Comparison of ENCODE assay signal across 9 mouse cellular contexts in the genomic region with DNA sequence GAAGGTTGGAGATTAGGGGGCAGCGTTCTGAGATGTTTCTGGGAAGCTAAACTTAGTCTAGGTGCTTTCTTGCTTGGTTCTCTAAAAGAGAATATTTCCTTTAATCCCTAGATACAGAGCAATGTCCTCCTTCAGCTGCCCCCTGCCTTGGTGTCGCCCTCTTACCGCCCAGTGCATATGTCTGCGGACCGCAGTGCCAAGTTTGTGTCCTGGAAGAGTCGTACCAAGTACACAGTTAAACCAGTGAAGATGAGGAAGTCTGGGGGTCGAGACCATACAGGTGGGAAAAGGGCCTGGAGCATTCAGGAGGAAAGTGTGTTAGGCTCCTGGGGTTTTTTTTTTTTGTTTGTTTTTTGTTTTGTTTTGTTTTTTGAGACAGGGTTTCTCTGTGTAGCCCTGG. TPM values are rescaled to one million over a fixed set of nuclear protein-coding genes. Genes with fewer than 3 reads are reported as not detected.
DNase-seq lines count a peak whose midpoint lies in the region; ATAC-seq and TF ChIP-seq lines count a peak whose summit lies in the region.
"Had no signal": no experiment of that assay in that cellular context is flagged by ENCODE, and none has a peak within 500 bp of the region (broad histone marks: within the 10 kb centered on the region; RNA-seq: fewer than 3 reads in every experiment).

No protein-coding gene starts in this region.

- ATAC-seq in forebrain, embryonic 12.5 days (ENCODE audit: low FRiP score) = no peak
- ATAC-seq in forebrain, embryonic 11.5 days (replicated peaks; ENCODE audit: low FRiP score) = no peak
- no peak for ATAC-seq in lung, embryonic 14.5 days (ENCODE audit: insufficient read depth)
- no peak for ATAC-seq in lung, postnatal 0 days
- ATAC-seq in limb, embryonic 12.5 days (ENCODE audit: insufficient number of reproducible peaks, insufficient read depth, low FRiP score, low TSS enrichment, low read depth) = no peak
- no peak for ATAC-seq in neural tube, embryonic 12.5 days (ENCODE audit: low FRiP score, low read depth)

- H3K36me3 ChIP-seq in forebrain, embryonic 12.5 days (replicated peaks) = peaks cover 16% of the 10 kb centered on the region
- no peaks in the 10 kb centered on the region for H3K36me3 ChIP-seq in forebrain, embryonic 11.5 days (ENCODE audit: control insufficient read depth, insufficient read depth, low read length)
- H3K36me3 ChIP-seq in lung, embryonic 14.5 days (ENCODE audit: insufficient read depth) = peaks cover 16% of the 10 kb centered on the region
- H3K36me3 ChIP-seq in lung, postnatal 0 days (ENCODE audit: insufficient read depth, low read length) = 0 out of 2 replicates have a peak, but pooled peaks cover 1% of the 10 kb centered on the region
- peaks cover 20% of the 10 kb centered on the region for H3K36me3 ChIP-seq in limb, embryonic 12.5 days
- H3K36me3 ChIP-seq in neural tube, embryonic 12.5 days = peaks cover 24% of the 10 kb centered on the region

- no peak for TF ChIP-seq CTCF in lung, embryonic 14.5 days (IDR thresholded peaks at IDR 0.05; ENCODE audit: low read depth)
- no peak for TF ChIP-seq CTCF in lung, postnatal 0 days (IDR thresholded peaks at IDR 0.05)

- H3K4me3 ChIP-seq in forebrain, embryonic 12.5 days (replicated peaks) = no peak overlapping the region
- no peak overlapping the region for H3K4me3 ChIP-seq in forebrain, embryonic 11.5 days (ENCODE audit: low read depth, low read length)
- 0 out of 2 replicates have a peak overlapping the region, but pooled peaks have one; percentile 79 for H3K4me3 ChIP-seq in lung, embryonic 14.5 days (ENCODE audit: low read depth, low read length)
- H3K4me3 ChIP-seq in lung, postnatal 0 days (ENCODE audit: low read depth, low read length) = no peak overlapping the region
- no peak overlapping the region for H3K4me3 ChIP-seq in limb, embryonic 12.5 days (replicated peaks)
- peak overlapping the region; percentile 72; the same call in 1 of the 2 replicates for H3K4me3 ChIP-seq in neural tube, embryonic 12.5 days

- H3K4me2 ChIP-seq in forebrain, embryonic 12.5 days = peak overlapping the region; percentile 83
- H3K4me2 ChIP-seq in forebrain, embryonic 11.5 days (ENCODE audit: low read depth, low read length, severe bottlenecking) = no peak overlapping the region
- peak overlapping the region; percentile 83 for H3K4me2 ChIP-seq in lung, embryonic 14.5 days
- H3K4me2 ChIP-seq in lung, postnatal 0 days (replicated peaks; ENCODE audit: low read depth, low read length) = no peak overlapping the region
- H3K4me2 ChIP-seq in limb, embryonic 12.5 days = peak overlapping the region; percentile 90; the same call in 1 of the 2 replicates
- H3K4me2 ChIP-seq in neural tube, embryonic 12.5 days (replicated peaks) = 0 out of 2 replicates have a peak overlapping the region, but pooled peaks have one; percentile 93

- no peak overlapping the region for H3K9ac ChIP-seq in forebrain, embryonic 12.5 days
- no peak overlapping the region for H3K9ac ChIP-seq in forebrain, embryonic 11.5 days (ENCODE audit: low read length)
- no peak overlapping the region for H3K9ac ChIP-seq in lung, embryonic 14.5 days
- H3K9ac ChIP-seq in lung, postnatal 0 days (replicated peaks; ENCODE audit: low read depth) = no peak overlapping the region
- no peak overlapping the region for H3K9ac ChIP-seq in limb, embryonic 12.5 days (replicated peaks)
- H3K9ac ChIP-seq in neural tube, embryonic 12.5 days = no peak overlapping the region

- no peaks in the 10 kb centered on the region for H3K27me3 ChIP-seq in forebrain, embryonic 12.5 days
- no peaks in the 10 kb centered on the region for H3K27me3 ChIP-seq in forebrain, embryonic 11.5 days (ENCODE audit: control insufficient read depth, insufficient read depth, low read length)
- H3K27me3 ChIP-seq in lung, embryonic 14.5 days (ENCODE audit: insufficient read depth, low read length) = no peaks in the 10 kb centered on the region
- no peaks in the 10 kb centered on the region for H3K27me3 ChIP-seq in lung, postnatal 0 days (replicated peaks; ENCODE audit: insufficient read depth, low read length)
- H3K27me3 ChIP-seq in limb, embryonic 12.5 days = no peaks in the 10 kb centered on the region
- H3K27me3 ChIP-seq in neural tube, embryonic 12.5 days (replicated peaks) = no peaks in the 10 kb centered on the region

- TF ChIP-seq EP300 in lung, postnatal 0 days (IDR thresholded peaks at IDR 0.05) = no peak

- no peaks in the 10 kb centered on the region for H3K9me3 ChIP-seq in forebrain, embryonic 12.5 days
- no peaks in the 10 kb centered on the region for H3K9me3 ChIP-seq in forebrain, embryonic 11.5 days (ENCODE audit: control insufficient read depth, low read length)
- H3K9me3 ChIP-seq in lung, embryonic 14.5 days (ENCODE audit: low read depth, low read length) = no peaks in the 10 kb centered on the region
- no peaks in the 10 kb centered on the region for H3K9me3 ChIP-seq in lung, postnatal 0 days (ENCODE audit: low read length)
- H3K9me3 ChIP-seq in limb, embryonic 12.5 days = no peaks in the 10 kb centered on the region
- H3K9me3 ChIP-seq in neural tube, embryonic 12.5 days = no peaks in the 10 kb centered on the region

- 93% methylated on average over 7 of the region's 7 CpGs for WGBS in forebrain, embryonic 12.5 days
- 91% methylated on average over 7 of the region's 7 CpGs for WGBS in forebrain, embryonic 11.5 days
- WGBS in lung, embryonic 14.5 days = 85% methylated on average over 7 of the region's 7 CpGs
- 85% methylated on average over 7 of the region's 7 CpGs for WGBS in lung, postnatal 0 days
- 95% methylated on average over 7 of the region's 7 CpGs for WGBS in limb, embryonic 12.5 days
- WGBS in neural tube, embryonic 12.5 days = 94% methylated on average over 7 of the region's 7 CpGs

- no peak for DNase-seq in forebrain, embryonic 11.5 days (ENCODE audit: low spot score)
- DNase-seq in lung, embryonic 14.5 days = no peak
- no peak for DNase-seq in lung, postnatal 0 days (ENCODE audit: low spot score)
- DNase-seq in layer of hippocampus, postnatal 10 days (ENCODE audit: low spot score in 2 of 2) = no peak
- no peak for DNase-seq in urinary bladder, postnatal 36 days (ENCODE audit: low spot score in 2 of 2)
- DNase-seq: kidney, adult 8-10 months had no signal

- no peak overlapping the region for H3K27ac ChIP-seq in forebrain, embryonic 12.5 days
- no peak overlapping the region for H3K27ac ChIP-seq in forebrain, embryonic 11.5 days (ENCODE audit: low read depth, low read length)
- H3K27ac ChIP-seq in lung, embryonic 14.5 days (ENCODE audit: low read depth) = no peak overlapping the region
- H3K27ac ChIP-seq in lung, postnatal 0 days (ENCODE audit: low read length) = no peak overlapping the region
- no peak overlapping the region for H3K27ac ChIP-seq in limb, embryonic 12.5 days
- no peak overlapping the region for H3K27ac ChIP-seq in neural tube, embryonic 12.5 days

- peaks cover 45% of the 10 kb centered on the region for H3K4me1 ChIP-seq in forebrain, embryonic 12.5 days
- peaks cover 27% of the 10 kb centered on the region for H3K4me1 ChIP-seq in forebrain, embryonic 11.5 days (replicated peaks; ENCODE audit: control insufficient read depth, insufficient read depth, low read length)
- H3K4me1 ChIP-seq in lung, embryonic 14.5 days (ENCODE audit: insufficient read depth) = peaks cover 12% of the 10 kb centered on the region
- H3K4me1 ChIP-seq in lung, postnatal 0 days (ENCODE audit: insufficient read depth, low read depth, low read length) = peaks cover 32% of the 10 kb centered on the region
- peaks cover 44% of the 10 kb centered on the region for H3K4me1 ChIP-seq in limb, embryonic 12.5 days (replicated peaks)
- H3K4me1 ChIP-seq in neural tube, embryonic 12.5 days = peaks cover 47% of the 10 kb centered on the region

RNA-seq across cellular contexts. Expression of gene Mrpl2, which starts 1.2 kb away (rescaled TPM):
- polyA plus RNA-seq in forebrain, embryonic 12.5 days (2016; fragmentation: Nextera tagmentation; extraction: Ambion mirVana) = 76.6 and 102 TPM in 2 replicates
- 111 and 117 TPM in 2 replicates for polyA plus RNA-seq in forebrain, embryonic 11.5 days (2014; fragmentation: Nextera tagmentation; extraction: Ambion mirVana)
- polyA plus RNA-seq in lung, embryonic 14.5 days (2014; fragmentation: Nextera tagmentation; extraction: Ambion mirVana) = 113 and 114 TPM in 2 replicates
- 69.2 and 88.6 TPM in 2 replicates for polyA plus RNA-seq in lung, postnatal 0 days (2015; fragmentation: Nextera tagmentation; extraction: Ambion mirVana)
- polyA plus RNA-seq in limb, embryonic 12.5 days (2016; fragmentation: Nextera tagmentation; extraction: Ambion mirVana) = 99.5 and 112 TPM in 2 replicates
- 76.9 and 86.9 TPM in 2 replicates for polyA plus RNA-seq in neural tube, embryonic 12.5 days (2016; fragmentation: Nextera tagmentation; extraction: Ambion mirVana)
- total RNA-seq in layer of hippocampus, postnatal 10 days (2021) = 10 to 100 TPM; 52.4 to 54.0 TPM

RNA-seq across cellular contexts. Expression of gene Klc4, which starts 1.5 kb away (rescaled TPM):
- polyA plus RNA-seq in forebrain, embryonic 12.5 days (2016; fragmentation: Nextera tagmentation; extraction: Ambion mirVana) = 39.0 and 42.5 TPM in 2 replicates
- polyA plus RNA-seq in forebrain, embryonic 11.5 days (2014; fragmentation: Nextera tagmentation; extraction: Ambion mirVana) = 34.9 and 35.8 TPM in 2 replicates
- 20.2 and 21.4 TPM in 2 replicates for polyA plus RNA-seq in lung, embryonic 14.5 days (2014; fragmentation: Nextera tagmentation; extraction: Ambion mirVana)
- 36.5 and 38.4 TPM in 2 replicates for polyA plus RNA-seq in lung, postnatal 0 days (2015; fragmentation: Nextera tagmentation; extraction: Ambion mirVana)
- polyA plus RNA-seq in limb, embryonic 12.5 days (2016; fragmentation: Nextera tagmentation; extraction: Ambion mirVana) = 27.2 and 27.6 TPM in 2 replicates
- 45.2 and 47.4 TPM in 2 replicates for polyA plus RNA-seq in neural tube, embryonic 12.5 days (2016; fragmentation: Nextera tagmentation; extraction: Ambion mirVana)
- 10 to 100 TPM; 13.4 to 14.0 TPM for total RNA-seq in layer of hippocampus, postnatal 10 days (2021)

RNA-seq across cellular contexts. Expression of gene Cul7, which starts 2.9 kb away (rescaled TPM):
- polyA plus RNA-seq in forebrain, embryonic 12.5 days (2016; fragmentation: Nextera tagmentation; extraction: Ambion mirVana) = 46.5 and 47.8 TPM in 2 replicates
- 34.4 and 34.9 TPM in 2 replicates for polyA plus RNA-seq in forebrain, embryonic 11.5 days (2014; fragmentation: Nextera tagmentation; extraction: Ambion mirVana)
- 36.6 TPM in 2 replicates for polyA plus RNA-seq in lung, embryonic 14.5 days (2014; fragmentation: Nextera tagmentation; extraction: Ambion mirVana)
- polyA plus RNA-seq in lung, postnatal 0 days (2015; fragmentation: Nextera tagmentation; extraction: Ambion mirVana) = 21.8 and 22.1 TPM in 2 replicates
- polyA plus RNA-seq in limb, embryonic 12.5 days (2016; fragmentation: Nextera tagmentation; extraction: Ambion mirVana) = 56.1 and 60.1 TPM in 2 replicates
- polyA plus RNA-seq in neural tube, embryonic 12.5 days (2016; fragmentation: Nextera tagmentation; extraction: Ambion mirVana) = 42.0 and 45.2 TPM in 2 replicates
- total RNA-seq in layer of hippocampus, postnatal 10 days (2021) = 10 to 100 TPM; 33.6 to 35.0 TPM

RNA-seq across cellular contexts. Expression of gene Ptk7, which starts 18.0 kb away (rescaled TPM):
- polyA plus RNA-seq in forebrain, embryonic 12.5 days (2016; fragmentation: Nextera tagmentation; extraction: Ambion mirVana) = 55.3 and 56.4 TPM in 2 replicates
- polyA plus RNA-seq in forebrain, embryonic 11.5 days (2014; fragmentation: Nextera tagmentation; extraction: Ambion mirVana) = 40.8 and 43.3 TPM in 2 replicates
- 79.5 and 99.3 TPM in 2 replicates for polyA plus RNA-seq in lung, embryonic 14.5 days (2014; fragmentation: Nextera tagmentation; extraction: Ambion mirVana)
- 73.2 and 75.8 TPM in 2 replicates for polyA plus RNA-seq in lung, postnatal 0 days (2015; fragmentation: Nextera tagmentation; extraction: Ambion mirVana)
- 156 and 165 TPM in 2 replicates for polyA plus RNA-seq in limb, embryonic 12.5 days (2016; fragmentation: Nextera tagmentation; extraction: Ambion mirVana)
- polyA plus RNA-seq in neural tube, embryonic 12.5 days (2016; fragmentation: Nextera tagmentation; extraction: Ambion mirVana) = 68.3 and 69.7 TPM in 2 replicates
- total RNA-seq in layer of hippocampus, postnatal 10 days (2021) = 10 to 100 TPM; 16.4 to 18.9 TPM

RNA-seq across cellular contexts. Expression of gene Rrp36, which starts 26.9 kb away (rescaled TPM):
- 54.4 and 57.6 TPM in 2 replicates for polyA plus RNA-seq in forebrain, embryonic 12.5 days (2016; fragmentation: Nextera tagmentation; extraction: Ambion mirVana)
- polyA plus RNA-seq in forebrain, embryonic 11.5 days (2014; fragmentation: Nextera tagmentation; extraction: Ambion mirVana) = 61.0 and 64.1 TPM in 2 replicates
- 47.6 and 48.5 TPM in 2 replicates for polyA plus RNA-seq in lung, embryonic 14.5 days (2014; fragmentation: Nextera tagmentation; extraction: Ambion mirVana)
- polyA plus RNA-seq in lung, postnatal 0 days (2015; fragmentation: Nextera tagmentation; extraction: Ambion mirVana) = 35.2 and 38.5 TPM in 2 replicates
- 68.8 and 70.0 TPM in 2 replicates for polyA plus RNA-seq in limb, embryonic 12.5 days (2016; fragmentation: Nextera tagmentation; extraction: Ambion mirVana)
- polyA plus RNA-seq in neural tube, embryonic 12.5 days (2016; fragmentation: Nextera tagmentation; extraction: Ambion mirVana) = 52.1 and 54.1 TPM in 2 replicates
- total RNA-seq in layer of hippocampus, postnatal 10 days (2021) = 10 to 100 TPM; 18.0 to 20.7 TPM

Comparison
In these comparisons a context has a peak if more than half of its experiments do, and no peak if none do; other contexts are left out.
1. H3K4me2 ChIP-seq: peak in forebrain, embryonic 12.5 days (single experiment), lung, embryonic 14.5 days (single experiment), limb, embryonic 12.5 days (single experiment) and neural tube, embryonic 12.5 days (single experiment); none in forebrain, embryonic 11.5 days (single experiment) and lung, postnatal 0 days (single experiment).
2. H3K4me3 ChIP-seq: peak in lung, embryonic 14.5 days (single experiment) and neural tube, embryonic 12.5 days (single experiment); none in forebrain, embryonic 12.5 days (single experiment), forebrain, embryonic 11.5 days (single experiment), lung, postnatal 0 days (single experiment) and limb, embryonic 12.5 days (single experiment).